Mouse (Mus musculus): ENCODE data around the gene Sprr2d.

Gene Sprr2d

DNA sequence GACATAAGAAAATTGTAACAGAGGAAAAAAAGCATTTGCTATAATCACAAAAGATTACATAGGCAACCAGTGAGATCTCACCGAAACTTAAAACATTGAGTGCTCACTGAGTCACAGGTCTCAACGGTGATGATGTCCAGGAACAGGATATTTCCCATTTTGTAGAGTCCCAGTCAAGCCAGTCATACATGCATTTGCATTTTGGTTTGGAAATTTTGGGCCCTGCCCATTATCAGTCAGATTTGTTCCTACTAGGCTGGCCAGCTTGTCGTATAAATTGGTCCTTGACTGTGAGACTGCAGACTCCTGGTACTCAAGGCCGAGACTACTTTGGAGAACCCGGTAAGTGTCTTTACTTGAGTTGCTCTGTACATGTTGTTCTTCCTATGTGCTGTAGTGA, at the start of gene Sprr2d:
Sprr2d (plus strand) TSS at position 301 of the 400 bp plus-strand sequence.
- DNase-seq = no peak

DNA sequence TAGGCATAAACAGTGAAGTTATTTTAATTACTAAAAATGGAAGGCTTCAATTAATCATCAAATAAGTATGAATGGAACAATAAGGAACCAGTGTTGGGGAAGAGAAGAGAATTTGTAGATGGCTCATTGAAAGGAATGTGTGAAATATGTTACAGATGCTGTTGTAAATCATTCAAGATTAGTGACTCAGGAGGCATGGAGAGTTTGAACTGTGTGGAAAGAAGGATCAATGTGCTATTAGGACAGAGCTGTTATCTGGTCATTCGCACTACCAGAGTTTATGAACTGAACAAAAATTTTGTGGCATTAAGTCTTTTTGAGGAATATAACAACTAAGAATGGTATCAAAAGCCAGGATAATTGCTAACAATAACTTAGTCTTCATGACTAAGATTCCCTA, 31.5 kb upstream of the Sprr2d start:
- DNase-seq = no peak

DNA sequence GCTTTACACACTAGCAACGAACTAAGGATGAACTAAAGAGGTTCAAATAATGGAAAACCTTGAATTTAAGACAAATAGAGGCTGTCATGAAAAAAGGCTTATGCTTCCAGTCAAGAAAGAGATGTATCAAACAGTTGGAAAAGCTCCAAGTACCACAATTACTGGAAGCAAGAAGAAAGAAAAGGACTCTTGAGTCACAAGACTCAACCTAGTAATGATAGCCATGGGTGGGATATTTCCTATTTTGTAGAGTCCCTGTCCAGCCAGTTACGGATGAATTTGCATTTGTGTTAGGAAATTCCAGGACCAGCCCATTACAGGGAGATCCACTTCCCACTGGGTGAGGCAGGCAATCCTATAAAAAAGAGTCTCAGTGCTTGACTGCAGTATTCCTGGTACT, 22.6 kb upstream of the Sprr2d start, which contains the start of gene Sprr2b:
Sprr2b (plus strand) TSS at position 301 of the 400 bp plus-strand sequence.
- no peak for DNase-seq

DNA sequence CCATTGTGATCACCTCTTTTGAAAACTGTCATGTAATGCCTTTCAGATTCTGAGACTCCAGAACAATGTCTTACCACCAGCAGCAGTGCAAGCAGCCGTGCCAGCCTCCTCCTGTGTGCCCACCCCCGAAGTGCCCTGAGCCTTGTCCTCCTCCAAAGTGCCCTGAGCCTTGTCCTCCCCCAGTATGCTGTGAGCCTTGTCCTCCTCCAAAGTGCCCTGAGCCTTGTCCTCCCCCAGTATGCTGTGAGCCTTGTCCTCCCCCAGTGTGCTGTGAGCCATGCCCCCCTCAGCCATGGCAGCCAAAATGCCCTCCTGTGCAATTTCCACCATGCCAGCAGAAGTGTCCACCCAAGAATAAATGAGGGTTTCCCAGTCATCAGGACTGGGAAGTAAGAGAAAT, 21.6 kb upstream of the Sprr2d start:
- DNase-seq = no peak

DNA sequence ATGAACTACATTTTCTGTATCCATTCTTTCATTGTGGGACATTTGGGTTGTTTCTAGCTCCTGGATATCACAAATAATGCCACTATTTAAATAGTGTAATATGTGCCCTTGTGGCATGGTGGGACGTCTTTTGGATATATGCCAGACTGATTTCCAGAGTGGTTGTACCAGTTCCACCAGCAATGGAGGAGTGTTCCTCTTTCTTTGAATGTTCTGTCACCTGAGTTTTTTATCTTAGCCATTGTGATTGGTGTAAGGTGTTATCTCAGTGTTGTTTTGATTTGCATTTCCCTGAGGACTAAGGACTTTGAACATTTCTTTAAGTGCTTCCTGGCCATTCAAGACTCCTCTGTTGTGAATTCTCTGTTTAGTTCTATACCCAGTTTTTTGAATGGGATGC, 2.7 kb upstream of the Sprr2d start:
- DNase-seq = no peak

DNA sequence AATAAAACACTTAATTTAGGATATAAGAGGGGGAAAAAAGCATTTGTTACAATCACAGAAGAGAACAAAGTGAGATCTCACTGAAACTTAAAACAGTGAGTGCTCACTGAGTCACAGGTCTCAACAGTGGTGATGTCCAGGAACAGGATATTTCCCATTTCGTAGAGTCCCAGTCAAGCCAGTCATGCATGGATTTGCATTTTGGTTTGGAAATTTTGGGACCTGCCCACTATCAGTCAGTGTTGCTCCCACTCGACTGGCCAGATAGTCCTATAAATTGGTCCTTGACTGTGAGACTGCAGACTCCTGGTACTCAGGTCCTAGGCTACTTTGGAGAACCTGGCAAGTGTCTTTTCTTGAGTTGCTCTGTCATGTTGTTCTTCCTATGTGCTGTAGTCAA, 12.9 kb downstream of the Sprr2d start, which contains the start of gene Sprr2e:
Sprr2e (plus strand) TSS at position 301 of the 400 bp plus-strand sequence.
- DNase-seq = no peak

DNA sequence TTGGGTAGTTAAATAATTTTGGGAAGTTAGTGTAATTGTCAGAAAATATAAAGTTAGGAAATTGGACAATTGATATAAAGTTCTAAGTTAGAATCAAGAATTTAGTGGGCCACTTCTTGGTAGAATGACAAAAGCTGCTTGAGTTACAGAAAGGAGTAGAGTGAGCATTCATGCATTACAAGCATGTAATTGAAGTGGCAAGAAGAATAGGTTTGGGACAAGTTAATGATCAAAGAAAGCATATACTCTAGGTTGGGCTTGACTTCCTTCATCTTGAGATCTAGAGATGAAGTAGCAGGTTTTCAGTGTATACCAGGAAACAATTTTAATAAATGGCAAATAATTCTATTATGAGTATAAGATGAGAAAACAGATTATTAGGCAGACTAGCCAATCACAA, 22.7 kb downstream of the Sprr2d start:
- DNase-seq = no peak

DNA sequence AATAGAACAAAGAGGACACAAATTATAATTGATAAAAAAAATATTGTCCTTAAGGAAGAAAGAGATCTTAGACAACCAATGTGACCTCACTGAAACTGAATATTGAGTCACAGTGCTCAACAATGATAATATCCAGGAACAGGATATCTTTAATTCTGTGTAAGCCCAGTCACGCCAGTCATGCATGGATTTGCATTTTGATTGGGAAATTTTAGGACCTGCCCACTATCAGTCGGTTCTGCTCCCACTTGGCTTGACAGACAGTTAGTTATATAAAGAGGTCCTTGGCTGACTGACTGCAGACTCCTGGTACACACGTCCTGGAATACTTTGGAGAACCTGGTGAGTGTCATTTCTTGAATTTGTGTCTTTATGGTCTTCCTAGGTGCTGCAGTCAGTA, 25.9 kb downstream of the Sprr2d start, which contains the start of gene Sprr2f:
Sprr2f (plus strand) TSS at position 301 of the 400 bp plus-strand sequence.
- no peak for DNase-seq

DNA sequence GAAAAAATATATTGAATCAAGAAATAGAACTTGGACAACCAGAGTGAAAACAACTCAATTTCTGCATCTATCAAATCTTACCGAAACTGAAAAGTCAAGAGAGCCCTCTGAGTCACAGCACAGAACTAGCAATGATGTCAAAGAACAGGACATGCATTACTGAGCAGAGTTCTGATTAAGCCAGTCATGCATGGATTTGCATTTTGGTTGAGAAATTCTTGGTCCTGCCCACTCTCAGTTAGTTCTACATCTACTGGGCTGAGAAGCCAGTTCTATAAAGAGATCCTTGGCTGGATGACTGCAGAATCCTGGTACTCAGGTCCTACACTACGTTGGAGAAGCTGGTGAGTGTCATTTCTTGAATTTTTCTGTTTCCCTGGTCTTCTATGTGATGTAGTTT, 34.7 kb downstream of the Sprr2d start:
- DNase-seq = no peak

DNA sequence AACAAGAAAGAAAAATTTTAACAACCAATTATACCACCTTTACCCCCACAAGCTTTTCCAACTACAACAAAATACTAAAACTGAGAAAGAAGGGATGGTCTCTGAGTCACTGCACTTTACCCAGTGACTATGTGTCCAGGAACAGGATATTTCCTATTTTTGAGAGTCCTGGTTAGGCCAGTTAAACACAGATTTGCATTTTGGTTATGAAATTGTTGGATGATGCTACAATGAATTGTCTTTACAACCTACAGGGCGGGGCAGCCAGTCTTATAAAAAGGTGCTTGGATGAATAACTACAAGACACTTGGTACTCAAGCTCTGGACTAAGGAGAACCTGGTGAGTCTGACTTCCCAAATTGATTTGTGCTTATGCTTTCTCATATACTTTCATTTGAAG, 46.4 kb downstream of the Sprr2d start, which contains the start of gene Sprr2h:
Sprr2h (plus strand) TSS at position 301 of the 400 bp plus-strand sequence.
- no peak for DNase-seq

Data from layer of hippocampus, adult 9-11 months (tissue).